Mouse (Mus musculus): Measurements from ENCODE around the gene Capn7.

GRCm38 (mm10) chr14:31403995-31404394 lies 67.6 kb downstream of the Capn7 start:
- TF ChIP-seq CTCF (IDR thresholded peaks at IDR 0.05; ENCODE audit: borderline replicate concordance, insufficient read depth, low read depth, low read length) (no peak), POLR2A (IDR thresholded peaks at IDR 0.05; ENCODE audit: borderline replicate concordance, insufficient read depth, low read length) (no peak)
